Mouse (Mus musculus) olfactory bulb, adult 2 months (tissue): Measurements from ENCODE around the gene Pnlip.

Experiments used
- CTCF ChIP-seq: fragments of 200-500 bp; IDR thresholded peaks from 2 replicates; pipeline ENCODE4 v1.5.1; 2012; ENCODE audit warnings: low read depth, mild to moderate bottlenecking, low read length, moderate library complexity; ENCODE audit not compliant: insufficient read depth
- POLR2A ChIP-seq: fragments of 200-500 bp; IDR thresholded peaks from 2 replicates; pipeline ENCODE4 v1.6.1; 2012; ENCODE audit warnings: mild to moderate bottlenecking, low read depth, low read length, moderate library complexity; ENCODE audit not compliant: insufficient read depth

DNA sequence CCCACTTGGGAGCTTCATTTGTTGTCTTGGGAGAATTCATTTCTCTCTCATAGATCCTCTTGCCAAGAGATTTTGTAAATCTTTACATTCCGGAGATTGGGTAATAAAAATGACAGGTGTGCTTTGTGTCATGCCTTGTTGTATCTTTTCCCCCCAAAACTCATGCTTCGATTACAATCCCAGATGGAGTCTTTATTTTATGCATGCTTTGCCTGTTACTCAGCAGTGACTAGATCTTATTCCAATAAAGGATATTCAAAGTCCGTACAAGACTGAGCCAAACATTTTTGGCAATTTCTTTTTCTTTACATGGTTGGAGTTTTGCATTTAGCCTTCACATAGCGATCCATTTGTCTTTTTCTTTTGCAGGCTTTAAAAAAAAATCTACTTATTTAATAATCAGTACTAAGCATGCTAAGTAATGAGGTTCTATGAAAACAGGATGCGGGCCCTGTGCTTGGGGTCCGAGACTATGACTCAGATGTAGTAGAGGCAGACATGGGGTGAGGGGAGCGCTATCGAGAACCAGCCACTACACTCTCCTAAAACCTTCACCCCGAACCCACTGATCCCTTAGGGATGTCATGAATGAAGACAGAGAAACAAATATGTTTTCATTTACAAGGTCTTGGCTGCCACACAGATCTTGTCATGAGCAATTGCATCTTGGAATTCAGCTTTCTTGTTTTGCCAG lies 26.9 kb upstream of the Pnlip start:
- TF ChIP-seq POLR2A (no peak), CTCF (no peak)
